Mouse (Mus musculus): Measurements from ENCODE around the gene Oxld1. TPM values are rescaled to one million over a fixed set of nuclear protein-coding genes. Genes with fewer than 3 reads are reported as not detected.

Gene Oxld1
- total and polyA plus RNA-seq, 3 experiments = 10.4 to 31.4 (median 20.3) TPM

- no peak for TF ChIP-seq SMC3 (IDR thresholded peaks at IDR 0.05; ENCODE audit: low read depth, low read length)
- no peak for TF ChIP-seq ELF1 (IDR thresholded peaks at IDR 0.05; ENCODE audit: low read depth, low read length)
These were observed 40.4 kb upstream of the Oxld1 start (continued) for GRCm38 (mm10) chr11:120498226-120498625.

- Histone ChIP-seq H3K4me3 (replicated peaks in 1 of 3; ENCODE audit: low read depth in 2 of 3, low read length in 2 of 3, poor library complexity in 1 of 3) (no peak overlapping the region), H3K4me1 (ENCODE audit: control insufficient read depth in 1 of 2, insufficient read depth in 2 of 2) (peaks cover 3 to 23% of the 10 kb centered on the region in 2 experiments; a peak in 3 of 4 replicates), H3K79me2 (replicated peaks; ENCODE audit: control insufficient read depth, extremely low read depth, insufficient read depth, poor library complexity, severe bottlenecking) (0 out of 2 replicates have a peak, but pooled peaks cover 2% of the 10 kb centered on the region), H3K9me3 (replicated peaks; ENCODE audit: low read length) (no peaks in the 10 kb centered on the region), H3K27me3 (replicated peaks) (no peaks in the 10 kb centered on the region), H3K9ac (ENCODE audit: insufficient read depth, low read depth) (no peak overlapping the region), H3K27ac (ENCODE audit: insufficient read depth, low read depth) (no peak overlapping the region), H3K4me2 (ENCODE audit: insufficient read depth, low read depth, poor library complexity, severe bottlenecking) (no peak overlapping the region), H3K36me3 (replicated peaks in 1 of 2; ENCODE audit: control insufficient read depth in 1 of 2, insufficient read depth in 1 of 2, low read length in 1 of 2) (peaks cover 40 to 65% of the 10 kb centered on the region in 2 experiments)
- no peak for TF ChIP-seq USF2 (conservative IDR thresholded peaks at IDR 0.05; ENCODE audit: low read depth, low read length)
- TF ChIP-seq PAX5 (IDR thresholded peaks at IDR 0.05; ENCODE audit: low read length) = no peak
- no peak for TF ChIP-seq EP300 (IDR thresholded peaks at IDR 0.05; ENCODE audit: low read length)
- no peak for TF ChIP-seq POLR2A (IDR thresholded peaks at IDR 0.05; ENCODE audit: low read depth, low read length)
- TF ChIP-seq ZKSCAN1 (IDR thresholded peaks at IDR 0.05; ENCODE audit: borderline replicate concordance, low read depth, low read length) = no peak
- no peak for TF ChIP-seq MAFK (IDR thresholded peaks at IDR 0.05; ENCODE audit: insufficient replicate concordance, low read length)
- TF ChIP-seq KAT2A (IDR thresholded peaks at IDR 0.05; ENCODE audit: insufficient replicate concordance, low read length) = no peak
- no peak for TF ChIP-seq RAD21 (IDR thresholded peaks at IDR 0.05; ENCODE audit: low read depth, low read length)
- no peak for DNase-seq (ENCODE audit: extremely low read depth)
- dilution Hi-C loops (cut with MboI; ENCODE audit: extremely low pct_ligation_motif_present, extremely low pct_unique_long_range_greater_than_20kb, low sequenced_read_pairs) = no loop called here
- in situ Hi-C loops (cut with MboI; ENCODE audit: low pct_ligation_motif_present, low pct_unique_long_range_greater_than_20kb, low sequenced_read_pairs) = no loop called here
These were observed 39.6 kb upstream of the Oxld1 start for GRCm38 (mm10) chr11:120497436-120497835.

- Histone ChIP-seq H3K4me2 (ENCODE audit: insufficient read depth, low read depth, poor library complexity, severe bottlenecking) (no peak overlapping the region), H3K4me3 (replicated peaks in 1 of 3; ENCODE audit: low read depth in 2 of 3, low read length in 2 of 3, poor library complexity in 1 of 3) (no peak overlapping the region), H3K9ac (ENCODE audit: insufficient read depth, low read depth) (no peak overlapping the region), H3K9me3 (replicated peaks; ENCODE audit: low read length) (no peaks in the 10 kb centered on the region), H3K36me3 (replicated peaks in 1 of 2; ENCODE audit: control insufficient read depth in 1 of 2, insufficient read depth in 1 of 2, low read length in 1 of 2) (peaks cover 44 to 76% of the 10 kb centered on the region in 2 experiments), H3K79me2 (replicated peaks; ENCODE audit: control insufficient read depth, extremely low read depth, insufficient read depth, poor library complexity, severe bottlenecking) (0 out of 2 replicates have a peak, but pooled peaks cover 2% of the 10 kb centered on the region), H3K4me1 (ENCODE audit: control insufficient read depth in 1 of 2, insufficient read depth in 2 of 2) (peaks cover 15 to 41% of the 10 kb centered on the region in 2 experiments), H3K27ac (ENCODE audit: insufficient read depth, low read depth) (no peak overlapping the region), H3K27me3 (replicated peaks) (no peaks in the 10 kb centered on the region)
- dilution Hi-C loops (cut with MboI; ENCODE audit: extremely low pct_ligation_motif_present, extremely low pct_unique_long_range_greater_than_20kb, low sequenced_read_pairs) (no loop called here), in situ Hi-C loops (cut with MboI; ENCODE audit: low pct_ligation_motif_present, low pct_unique_long_range_greater_than_20kb, low sequenced_read_pairs) (no loop called here)
- TF ChIP-seq MAX (IDR thresholded peaks at IDR 0.05; ENCODE audit: low read length) = no peak
- TF ChIP-seq GABPA (IDR thresholded peaks at IDR 0.05; ENCODE audit: insufficient replicate concordance, low read depth, low read length) = no peak
- TF ChIP-seq BHLHE40 (IDR thresholded peaks at IDR 0.05; ENCODE audit: low read depth, low read length) = no peak
- no peak for TF ChIP-seq ZMIZ1 (IDR thresholded peaks at IDR 0.05; ENCODE audit: low read depth, low read length)
- no peak for TF ChIP-seq PAX5 (IDR thresholded peaks at IDR 0.05; ENCODE audit: low read length)
- no peak for TF ChIP-seq TCF12 (IDR thresholded peaks at IDR 0.05; ENCODE audit: low read depth, low read length)
- no peak for TF ChIP-seq USF1 (IDR thresholded peaks at IDR 0.05; ENCODE audit: low read depth, low read length)
- TF ChIP-seq CHD1 (IDR thresholded peaks at IDR 0.05; ENCODE audit: low read depth, low read length) = no peak
- DNase-seq (ENCODE audit: extremely low read depth) = no peak
These were observed 36.0 kb upstream of the Oxld1 start for GRCm38 (mm10) chr11:120493911-120494310.

All from CH12.LX (cell line).